Mouse (Mus musculus) hematopoietic stem cell, adult 5-6 weeks (primary cell): ENCODE measurements around the gene Slitrk1. TPM values are rescaled to one million over a fixed set of nuclear protein-coding genes. Genes with fewer than 3 reads are reported as not detected.

Experiments used
- ATAC-seq, 2 experiments: fragments of 125-278 bp in 1 of 2; replicated peaks in 1 of 2; 2 replicates each; pipeline ENCODE4 v1.8.0; 2016 to 2017; ENCODE audit warnings: inconsistent platforms in 2 of 2, mild to moderate bottlenecking in 2 of 2, moderate number of reproducible peaks in 2 of 2, low read depth in 1 of 2, moderate TSS enrichment in 1 of 2; ENCODE audit not compliant: low FRiP score in 2 of 2, poor library complexity in 2 of 2, severe bottlenecking in 2 of 2, insufficient read depth in 1 of 2, low TSS enrichment in 1 of 2
- total RNA-seq: library from RNA; stranded (forward); fragments of 172-1452, 232-1000 nt; gene quantifications from 2 replicates; pipeline ENCODE4 v1.2.3, GENCODE M21; 2017

Slitrk1 gene
- total RNA-seq = not detected in 2 replicates

DNA sequence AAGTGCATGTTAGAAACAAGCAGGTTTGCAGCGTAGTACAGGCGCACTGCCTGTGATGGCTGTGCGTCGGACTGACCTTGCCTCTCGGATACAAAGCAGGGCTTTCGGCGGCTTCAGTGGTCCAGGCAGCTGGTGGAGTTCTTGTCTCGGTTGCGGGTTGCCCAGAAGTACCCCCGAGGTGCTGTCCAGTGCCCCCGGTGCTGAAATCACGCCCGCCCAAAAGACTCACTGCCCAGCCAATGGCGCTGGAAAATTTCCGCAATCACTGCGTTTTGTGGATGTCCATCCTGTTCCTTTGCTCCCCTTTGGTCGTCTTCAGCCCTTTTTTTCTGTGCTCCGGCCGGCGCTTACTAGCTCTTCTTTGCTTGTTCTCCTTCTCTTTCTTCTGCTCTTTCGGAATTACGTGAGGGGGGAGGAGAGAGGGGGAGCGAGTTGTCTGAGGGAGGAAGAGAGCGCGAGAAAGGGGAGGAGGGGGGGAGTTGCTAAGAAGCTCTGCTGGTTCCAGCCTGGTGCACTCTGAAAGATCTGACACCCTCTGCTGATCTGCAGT lies at the start of gene Slitrk1:
Slitrk1 (minus strand) TSS at position 445 of the 550 bp plus-strand sequence.
- ATAC-seq = no peak

DNA sequence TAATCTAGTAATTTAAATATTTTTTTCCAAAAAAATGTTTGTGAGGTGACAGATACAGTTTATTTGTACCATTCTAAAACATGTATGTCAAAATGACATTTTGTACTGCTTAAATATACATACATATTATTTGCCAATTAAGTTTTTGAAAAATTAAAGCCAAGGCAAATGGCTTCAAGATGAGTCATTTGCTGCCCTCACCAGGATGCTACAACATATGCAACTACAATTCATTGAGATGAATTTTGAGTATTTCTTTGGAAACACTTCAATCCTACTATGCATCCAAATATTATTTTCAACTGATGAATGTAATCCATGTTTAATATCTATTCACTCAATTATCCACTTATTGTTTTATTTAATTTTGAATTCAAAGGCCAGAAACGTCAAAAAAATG lies 21.8 kb upstream of the Slitrk1 start:
- ATAC-seq = no peak

- no peak for ATAC-seq
These were observed 378 bp upstream of the Slitrk1 start for GRCm38 (mm10) chr14:108914336-108914735.

GRCm38 (mm10) chr14:108912876-108913490 lies 975 bp downstream of the Slitrk1 start:
- no peak for ATAC-seq

DNA sequence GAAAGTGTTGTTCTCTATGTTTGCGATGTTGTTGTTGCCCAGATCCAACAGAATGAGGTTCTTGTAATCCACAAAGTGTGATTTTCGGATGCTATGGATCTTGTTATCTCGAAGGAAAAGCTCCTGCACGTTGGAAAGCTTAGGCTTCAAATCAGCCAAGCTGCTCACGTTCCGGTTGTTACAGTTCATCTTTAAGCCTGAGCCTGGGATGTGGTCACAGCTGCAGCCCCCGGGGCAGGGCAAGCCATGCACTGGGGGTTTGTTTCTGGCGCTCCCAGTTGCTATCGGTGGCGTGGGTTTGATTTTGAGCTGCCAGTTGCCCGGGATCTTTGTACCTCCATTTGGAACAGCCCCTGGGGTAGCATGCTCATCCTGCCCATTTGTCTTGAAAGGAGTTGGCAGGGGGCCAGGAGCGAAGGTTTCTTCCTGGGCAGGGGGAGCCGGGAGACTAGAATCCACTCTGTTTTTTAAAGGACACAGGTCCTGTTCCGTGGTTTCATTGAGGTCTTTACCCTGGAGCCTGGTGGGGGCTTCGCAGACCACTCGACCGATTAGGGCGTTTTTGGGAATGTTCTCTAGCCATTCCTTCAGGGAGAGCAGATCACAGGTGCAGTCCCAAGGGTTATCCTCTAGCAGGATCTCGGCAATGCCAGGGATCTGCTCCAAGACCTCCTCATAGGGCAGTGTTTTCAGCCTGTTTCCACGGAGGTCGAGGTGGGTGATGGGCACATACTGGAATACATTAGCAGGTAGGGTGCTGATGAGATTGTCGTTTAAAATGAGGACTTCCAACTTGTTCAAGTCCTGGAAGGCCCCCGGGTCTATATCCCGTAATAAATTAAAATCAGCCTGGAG lies 1.7 kb downstream of the Slitrk1 start:
- ATAC-seq = no peak

- ATAC-seq = no peak
These were observed 2.7 kb downstream of the Slitrk1 start for GRCm38 (mm10) chr14:108911138-108911841.

- 0 out of 4 replicates have a peak, but pooled peaks have one; percentile 7 to 12 for ATAC-seq
These were observed 3.4 kb downstream of the Slitrk1 start for GRCm38 (mm10) chr14:108910449-108911137.

- no peak for ATAC-seq
These were observed 4.5 kb downstream of the Slitrk1 start for GRCm38 (mm10) chr14:108909336-108909953.

DNA sequence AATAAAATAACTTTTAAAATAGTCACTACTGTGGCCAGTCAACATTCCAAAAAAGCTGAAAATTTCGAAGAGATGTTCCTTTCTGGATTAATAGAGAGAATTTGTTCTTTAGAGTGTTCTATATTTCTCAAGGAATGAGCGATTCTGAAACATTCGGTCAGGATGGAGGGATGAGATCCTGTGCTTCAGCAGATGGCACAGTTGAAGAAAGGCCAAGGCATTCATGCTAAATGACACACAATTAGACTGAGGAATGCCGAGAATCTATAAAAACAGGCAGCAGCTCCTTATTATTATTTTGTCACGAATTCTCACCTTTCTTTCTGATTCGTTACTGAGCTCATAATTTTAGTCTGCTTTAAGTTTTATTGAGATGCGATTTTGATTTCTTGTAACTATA lies 15.4 kb downstream of the Slitrk1 start:
- no peak for ATAC-seq

GRCm38 (mm10) chr14:108895456-108895855 lies 18.5 kb downstream of the Slitrk1 start:
- ATAC-seq = no peak

DNA sequence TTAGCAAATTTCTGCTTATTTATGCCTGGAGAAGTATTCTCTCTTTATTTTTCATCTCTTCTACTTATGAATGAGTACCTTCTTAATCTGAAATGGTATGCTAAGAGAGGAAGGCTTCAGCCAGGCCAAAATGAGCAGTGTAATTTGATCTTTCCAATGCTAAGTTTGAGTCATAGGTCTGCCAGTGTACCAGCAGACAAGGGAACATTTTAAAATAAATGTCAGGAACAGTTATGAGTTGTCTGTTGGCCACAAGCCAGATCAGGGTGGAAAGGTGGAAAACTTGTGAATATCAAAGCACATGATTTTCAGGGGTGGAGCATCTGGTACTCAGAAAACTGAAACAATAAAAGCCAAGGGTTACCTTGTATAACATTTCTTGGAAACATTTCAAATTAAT lies 46.1 kb downstream of the Slitrk1 start:
- ATAC-seq = no peak

DNA sequence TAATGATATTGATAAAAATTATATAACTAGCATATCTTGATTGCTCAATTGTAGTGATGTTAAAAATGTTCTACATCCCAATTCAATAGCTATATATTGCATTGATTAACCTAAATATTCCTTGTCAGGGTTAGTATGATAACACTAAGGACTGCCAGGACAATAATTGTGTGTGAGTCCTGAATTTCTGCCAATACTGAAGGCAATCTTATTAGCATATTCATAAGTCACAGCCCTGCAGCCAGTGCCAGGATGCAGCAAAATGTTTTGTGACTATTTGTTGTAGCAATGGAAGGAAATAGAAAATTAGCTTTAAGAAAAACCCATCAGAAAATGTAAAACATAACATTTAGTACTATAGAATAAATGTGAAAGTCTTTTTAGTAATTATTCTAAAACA lies 49.3 kb downstream of the Slitrk1 start:
- ATAC-seq = no peak

- ATAC-seq = no peak
These were observed 54.6 kb downstream of the Slitrk1 start for GRCm38 (mm10) chr14:108859310-108859709.
